Mouse (Mus musculus) C2C12 (cell line): ENCODE results near the gene Snap25.

ENCODE experiments used
- CTCF ChIP-seq: IDR thresholded peaks from one replicate; pipeline ENCODE4 v1.5.1; 2011; ENCODE audit not compliant: control insufficient read depth, insufficient read depth, insufficient read length
- MYOD1 ChIP-seq: IDR thresholded peaks from one replicate; pipeline ENCODE4 v1.6.1; 2011; ENCODE audit warnings: low read depth; ENCODE audit not compliant: control insufficient read depth, insufficient read length

GRCm38 (mm10) chr2:136803142-136803541 lies 89.9 kb downstream of the Snap25 start:
- TF ChIP-seq MYOD1 (no peak), CTCF (no peak)
